Mouse (Mus musculus) heart, adult 2 months (tissue): Measurements from ENCODE around the gene Napepld. TPM values are rescaled to one million over a fixed set of nuclear protein-coding genes. Genes with fewer than 3 reads are reported as not detected.

Experiments used
- DNase-seq, 2 experiments: peaks; one replicate each; pipeline ENCODE4 v3.0.0; 2021
- H3K27ac ChIP-seq: fragments of 200-600 bp; 2 replicates; pipeline ENCODE4 v1.8.1; 2022
- H3K27me3 ChIP-seq: fragments of 200-500 bp; 2 replicates; pipeline ENCODE4 v1.6.1; 2012; ENCODE audit warnings: mild to moderate bottlenecking, low read length, inconsistent platforms, mixed read lengths; ENCODE audit not compliant: control insufficient read depth, insufficient read depth
- H3K36me3 ChIP-seq: fragments of 200-500 bp; 2 replicates; pipeline ENCODE4 v1.6.1; 2012; ENCODE audit warnings: low read length, inconsistent platforms; ENCODE audit not compliant: control insufficient read depth, insufficient read depth
- H3K4me1 ChIP-seq: fragments of 200-500 bp; 2 replicates; pipeline ENCODE4 v1.6.1; 2011; ENCODE audit warnings: low read length; ENCODE audit not compliant: control insufficient read depth, insufficient read depth
- H3K4me3 ChIP-seq: fragments of 200-600 bp; 2 replicates; pipeline ENCODE4 v1.8.1; 2022
- H3K79me2 ChIP-seq: fragments of 200-500 bp; replicated peaks from 2 replicates; pipeline ENCODE4 v1.6.1; 2012; ENCODE audit warnings: mild to moderate bottlenecking, inconsistent platforms, low read length, moderate library complexity, mixed read lengths; ENCODE audit not compliant: control insufficient read depth, insufficient read depth
- H3K9ac ChIP-seq: fragments of 200-500 bp; 2 replicates; pipeline ENCODE4 v1.6.1; 2012; ENCODE audit warnings: low read depth, mild to moderate bottlenecking, control low read depth, inconsistent platforms, low read length, mixed read lengths
- CTCF ChIP-seq: fragments of 200-600 bp; IDR thresholded peaks from 2 replicates; pipeline ENCODE4 v1.8.1; 2022; ENCODE audit warnings: antibody characterized with exemption, mild to moderate bottlenecking, moderate library complexity
- EP300 ChIP-seq: fragments of 200-500 bp; IDR thresholded peaks from 2 replicates; pipeline ENCODE4 v1.6.1; 2011; ENCODE audit warnings: low read depth, low read length, control low read depth; ENCODE audit not compliant: insufficient read depth
- POLR2A ChIP-seq: fragments of 200-500 bp; IDR thresholded peaks from 2 replicates; pipeline ENCODE4 v1.6.1; 2011; ENCODE audit warnings: mild to moderate bottlenecking, low read depth, low read length, control low read depth; ENCODE audit not compliant: insufficient read depth
- WGBS: fragments of 180-500 bp; shearing (Covaris S2); methylation state at CpG from one replicate; pipeline ENCODE4 v1.1.7; 2018; 5-methylcytosine and 5-hydroxymethylcytosine counted together
- intact Hi-C: fragments of 180-260 bp; cut with DNase I; formaldehyde crosslinking; loops from one replicate; pipeline ENCODE4 v1.15.1; 2025
- polyA plus RNA-seq: library from polyadenylated mRNA; depleted of rRNA; stranded (reverse); fragments of >200 nt; gene quantifications from 2 replicates; pipeline ENCODE4 v1.2.3, GENCODE M21; 2012
- total RNA-seq, 2 experiments: library from RNA; stranded (reverse); gene quantifications; 2 replicates each; pipeline ENCODE4 v1.2.3; 2021

Napepld gene
- total and polyA plus RNA-seq, 3 experiments, result 2.4 to 5.9 (median 5.4) TPM

GRCm38 (mm10) chr5:21672812-21673635 is 28.2 kb downstream of the Napepld start:
- Histone ChIP-seq H3K9ac (no peak overlapping the region), H3K27me3 (no peaks in the 10 kb centered on the region), H3K4me3 (peak overlapping the region; percentile 20; the same call in 1 of the 2 replicates), H3K27ac (no peak overlapping the region), H3K79me2 (no peaks in the 10 kb centered on the region), H3K36me3 (no peaks in the 10 kb centered on the region), H3K4me1 (no peaks in the 10 kb centered on the region)
- 54% methylated on average over 23 of the region's 23 CpGs for WGBS
- no peak for DNase-seq
- intact Hi-C loops, result no loop called here
- no peak for TF ChIP-seq EP300
- TF ChIP-seq POLR2A, result no peak
- TF ChIP-seq CTCF, result no peak

- Histone ChIP-seq H3K79me2 (no peaks in the 10 kb centered on the region), H3K27me3 (no peaks in the 10 kb centered on the region), H3K9ac (no peak overlapping the region), H3K4me3 (no peak overlapping the region), H3K27ac (no peak overlapping the region), H3K4me1 (no peaks in the 10 kb centered on the region), H3K36me3 (no peaks in the 10 kb centered on the region)
- no peak for DNase-seq
- WGBS, result 87% methylated on average over 2 of the region's 2 CpGs
- TF ChIP-seq CTCF (peak; percentile 30), POLR2A (no peak)
- intact Hi-C loops, result no loop called here
Measured at GRCm38 (mm10) chr5:21669307-21669706, 31.9 kb downstream of the Napepld start.

- Histone ChIP-seq H3K4me1 (no peaks in the 10 kb centered on the region), H3K27ac (no peak overlapping the region), H3K9ac (no peak overlapping the region), H3K4me3 (no peak overlapping the region), H3K27me3 (no peaks in the 10 kb centered on the region), H3K36me3 (no peaks in the 10 kb centered on the region), H3K79me2 (no peaks in the 10 kb centered on the region)
- WGBS, result 69% methylated on average over 8 of the region's 8 CpGs
- no peak for DNase-seq
- TF ChIP-seq CTCF (no peak), POLR2A (no peak), EP300 (no peak)
- intact Hi-C loops, result no loop called here
Measured at GRCm38 (mm10) chr5:21667191-21668137, 33.7 kb downstream of the Napepld start.

GRCm38 (mm10) chr5:21663081-21663480 is 38.1 kb downstream of the Napepld start:
- H3K36me3 ChIP-seq, result no peaks in the 10 kb centered on the region
- no peaks in the 10 kb centered on the region for H3K79me2 ChIP-seq
- no peak overlapping the region for H3K4me3 ChIP-seq
- no peak overlapping the region for H3K9ac ChIP-seq
- peaks cover 3% of the 10 kb centered on the region; the same call in 1 of the 2 replicates for H3K4me1 ChIP-seq
- H3K27me3 ChIP-seq, result no peaks in the 10 kb centered on the region
- 94% methylated on average over 11 of the region's 11 CpGs for WGBS
- TF ChIP-seq EP300, result no peak
- TF ChIP-seq POLR2A, result no peak
- TF ChIP-seq CTCF, result no peak
- no peak overlapping the region for H3K27ac ChIP-seq
- intact Hi-C loops, result no loop called here
- DNase-seq, result no peak

- Histone ChIP-seq H3K36me3 (no peaks in the 10 kb centered on the region), H3K4me3 (no peak overlapping the region), H3K9ac (no peak overlapping the region), H3K27me3 (no peaks in the 10 kb centered on the region), H3K27ac (no peak overlapping the region), H3K79me2 (no peaks in the 10 kb centered on the region), H3K4me1 (peaks cover 3% of the 10 kb centered on the region; the same call in 1 of the 2 replicates)
- intact Hi-C loops, result no loop called here
- no peak for TF ChIP-seq CTCF
- no peak for TF ChIP-seq POLR2A
- TF ChIP-seq EP300, result no peak
- no peak for DNase-seq
- 94% methylated on average over 6 of the region's 6 CpGs for WGBS
Measured at GRCm38 (mm10) chr5:21660850-21661249, 40.3 kb downstream of the Napepld start.
